Mouse (Mus musculus): ENCODE results near the gene Pwwp2a. TPM values are rescaled to one million over a fixed set of nuclear protein-coding genes. Genes with fewer than 3 reads are reported as not detected.

Pwwp2a gene
- total and polyA plus RNA-seq, 3 experiments = 20.6 to 32.0 TPM; not detected in 1

- Histone ChIP-seq H3K9ac (ENCODE audit: control insufficient read depth, low read depth, low read length, poor library complexity, severe bottlenecking) (no peak overlapping the region), H3K9me3 (replicated peaks; ENCODE audit: insufficient read depth, low read length) (no peaks in the 10 kb centered on the region), H3K27ac (ENCODE audit: control insufficient read depth, low read depth, low read length) (no peak overlapping the region), H3K79me2 (ENCODE audit: control insufficient read depth, insufficient read depth, low read length, poor library complexity) (no peaks in the 10 kb centered on the region; the same call in 1 of the 2 replicates), H3K4me1 (ENCODE audit: control insufficient read depth in 1 of 2, insufficient read depth in 2 of 2, low read length in 2 of 2) (peaks cover 0 to 5% of the 10 kb centered on the region in 2 experiments; a peak in 1 of 4 replicates), H3K27me3 (ENCODE audit: control insufficient read depth in 1 of 2, insufficient read depth in 2 of 2, low read length in 2 of 2) (no peaks in the 10 kb centered on the region), H3K36me3 (ENCODE audit: control insufficient read depth in 1 of 2, insufficient read depth in 2 of 2, low read length in 2 of 2) (peaks cover under 1 to 13% of the 10 kb centered on the region in 2 experiments; a peak in 3 of 4 replicates), H3K4me3 (ENCODE audit: control insufficient read depth in 1 of 2, insufficient read depth in 1 of 2, low read depth in 2 of 2, low read length in 2 of 2) (no peak overlapping the region)
- no peak for DNase-seq (ENCODE audit: low read depth, low spot score)
- TF ChIP-seq CTCF (IDR thresholded peaks at IDR 0.05 in 2 of 3, conservative IDR thresholded peaks at IDR 0.05 in 1 of 3; ENCODE audit: control insufficient read depth in 1 of 3, insufficient read depth in 1 of 3, low read depth in 2 of 3, low read length in 3 of 3, poor library complexity in 1 of 3, severe bottlenecking in 1 of 3) (no peak), ZKSCAN1 (IDR thresholded peaks at IDR 0.05; ENCODE audit: low read depth, low read length) (no peak), MAX (IDR thresholded peaks at IDR 0.05; ENCODE audit: low read length) (no peak), E2F4 (IDR thresholded peaks at IDR 0.05; ENCODE audit: borderline replicate concordance, low read depth, low read length) (no peak), HCFC1 (IDR thresholded peaks at IDR 0.05; ENCODE audit: low read depth, low read length) (no peak)
Measured at GRCm38 (mm10) chr11:43712178-43712577, 30.4 kb downstream of the Pwwp2a start.

- DNase-seq (ENCODE audit: low read depth, low spot score) = no peak
- Histone ChIP-seq H3K9me3 (replicated peaks; ENCODE audit: insufficient read depth, low read length) (no peaks in the 10 kb centered on the region), H3K4me3 (ENCODE audit: control insufficient read depth in 1 of 2, insufficient read depth in 1 of 2, low read depth in 2 of 2, low read length in 2 of 2) (no peak overlapping the region), H3K9ac (ENCODE audit: control insufficient read depth, low read depth, low read length, poor library complexity, severe bottlenecking) (no peak overlapping the region), H3K27me3 (ENCODE audit: control insufficient read depth in 1 of 2, insufficient read depth in 2 of 2, low read length in 2 of 2) (no peaks in the 10 kb centered on the region), H3K27ac (ENCODE audit: control insufficient read depth, low read depth, low read length) (no peak overlapping the region), H3K36me3 (ENCODE audit: control insufficient read depth in 1 of 2, insufficient read depth in 2 of 2, low read length in 2 of 2) (peaks cover 8 to 12% of the 10 kb centered on the region in 2 experiments), H3K4me1 (ENCODE audit: control insufficient read depth in 1 of 2, insufficient read depth in 2 of 2, low read length in 2 of 2) (peaks cover 0 to 7% of the 10 kb centered on the region in 2 experiments; a peak in 3 of 4 replicates), H3K79me2 (ENCODE audit: control insufficient read depth, insufficient read depth, low read length, poor library complexity) (no peaks in the 10 kb centered on the region)
- no peak for TF ChIP-seq ZKSCAN1 (IDR thresholded peaks at IDR 0.05; ENCODE audit: low read depth, low read length)
- TF ChIP-seq SIN3A (IDR thresholded peaks at IDR 0.05; ENCODE audit: low read length) = no peak
- TF ChIP-seq KAT2A (conservative IDR thresholded peaks at IDR 0.05; ENCODE audit: low read depth, low read length) = no peak
- TF ChIP-seq EP300 (IDR thresholded peaks at IDR 0.05; ENCODE audit: low read depth in 1 of 2, low read length in 2 of 2) = no peak
- TF ChIP-seq TBP (IDR thresholded peaks at IDR 0.05; ENCODE audit: low read depth, low read length) = no peak
- TF ChIP-seq NELFE (IDR thresholded peaks at IDR 0.05; ENCODE audit: low read depth, low read length) = no peak
- no peak for TF ChIP-seq ELF1 (IDR thresholded peaks at IDR 0.05; ENCODE audit: low read depth, low read length)
- no peak for TF ChIP-seq ETS1 (IDR thresholded peaks at IDR 0.05; ENCODE audit: low read depth, low read length)
- no peak for TF ChIP-seq UBTF (IDR thresholded peaks at IDR 0.05; ENCODE audit: borderline replicate concordance, insufficient read depth, low read depth, low read length)
- TF ChIP-seq CHD2 (IDR thresholded peaks at IDR 0.05; ENCODE audit: low read length) = no peak
- TF ChIP-seq ZC3H11A (IDR thresholded peaks at IDR 0.05; ENCODE audit: low read depth, low read length) = no peak
- no peak for TF ChIP-seq MYC (IDR thresholded peaks at IDR 0.05; ENCODE audit: low read depth, low read length)
- no peak for TF ChIP-seq CTCF (IDR thresholded peaks at IDR 0.05 in 2 of 3, conservative IDR thresholded peaks at IDR 0.05 in 1 of 3; ENCODE audit: control insufficient read depth in 1 of 3, insufficient read depth in 1 of 3, low read depth in 2 of 3, low read length in 3 of 3, poor library complexity in 1 of 3, severe bottlenecking in 1 of 3)
- no peak for TF ChIP-seq SMC3 (IDR thresholded peaks at IDR 0.05; ENCODE audit: low read depth, low read length)
Measured at GRCm38 (mm10) chr11:43723411-43723810, 41.6 kb downstream of the Pwwp2a start.
